In the genomic region with DNA sequence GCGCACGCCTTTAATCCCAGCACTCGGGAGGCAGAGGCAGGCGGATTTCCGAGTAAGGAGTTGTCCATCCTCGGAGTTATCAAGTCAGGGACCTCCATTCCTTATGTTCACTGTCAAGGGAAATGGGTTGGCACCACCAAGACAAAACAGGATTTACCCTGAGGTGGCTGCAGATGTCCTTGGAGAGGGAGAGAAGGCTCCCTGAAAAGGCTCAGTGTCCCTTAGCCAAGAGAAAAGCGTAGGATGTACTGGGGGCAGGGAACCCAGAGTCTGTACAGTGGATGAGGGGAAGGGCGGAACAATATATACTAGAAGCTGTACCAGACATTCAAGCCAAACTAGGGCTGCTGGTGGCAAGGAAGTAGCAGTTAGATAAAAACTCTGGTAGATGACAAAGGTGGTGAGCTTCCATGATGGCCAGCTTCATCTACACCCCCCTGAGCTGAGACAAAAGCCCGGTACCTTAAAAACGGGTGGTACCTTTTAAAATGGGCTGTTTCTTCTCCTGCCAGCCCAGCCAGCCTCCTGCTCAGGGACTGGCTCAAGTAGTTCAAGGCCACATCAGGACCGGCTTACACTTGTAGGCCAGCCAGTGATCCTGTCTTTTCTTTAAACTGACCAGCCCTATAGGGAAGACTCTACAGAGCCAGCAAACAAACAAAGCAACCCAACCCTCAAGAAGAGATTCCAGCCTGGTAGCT, we compare ENCODE assay signal across 8 mouse cellular contexts. TPM values are rescaled to one million over a fixed set of nuclear protein-coding genes. Genes with fewer than 3 reads are reported as not detected.
DNase-seq lines count a peak whose midpoint lies in the region; ATAC-seq and TF ChIP-seq lines count a peak whose summit lies in the region.

No protein-coding gene starts in this region.

- no peak for TF ChIP-seq POLR2A in kidney, adult 2 months (IDR thresholded peaks at IDR 0.05; ENCODE audit: low read depth, low read length)
- no peak for TF ChIP-seq POLR2A in cortical plate, adult 2 months (IDR thresholded peaks at IDR 0.05; ENCODE audit: extremely low read depth, insufficient read depth, low read length)

- peak overlapping the region; percentile 54; the same call in 1 of the 2 replicates for H3K4me3 ChIP-seq in kidney, adult 2 months (ENCODE audit: insufficient read depth, low read depth, low read length)
- peak overlapping the region; percentile 82; the same call in 1 of the 2 replicates for H3K4me3 ChIP-seq in cortical plate, adult 2 months (ENCODE audit: insufficient read depth, low read length)
- H3K4me3 ChIP-seq in hindbrain, embryonic 13.5 days, result peak overlapping the region; percentile 57
- H3K4me3 ChIP-seq in midbrain, embryonic 15.5 days, result peak overlapping the region; percentile 75

- H3K4me2 ChIP-seq in hindbrain, embryonic 13.5 days, result peak overlapping the region; percentile 94
- peak overlapping the region; percentile 90 for H3K4me2 ChIP-seq in midbrain, embryonic 15.5 days

- no peaks in the 10 kb centered on the region for H3K9me3 ChIP-seq in hindbrain, embryonic 13.5 days
- H3K9me3 ChIP-seq in midbrain, embryonic 15.5 days, result no peaks in the 10 kb centered on the region

- TF ChIP-seq CTCF in kidney, adult 2 months (conservative IDR thresholded peaks at IDR 0.05; ENCODE audit: insufficient read depth, insufficient read length, low read depth, low read length), result no peak
- no peak for TF ChIP-seq CTCF in cortical plate, adult 2 months (IDR thresholded peaks at IDR 0.05; ENCODE audit: extremely low read depth, insufficient read depth, low read length)

- 0 out of 2 replicates have a peak, but pooled peaks have one; percentile 1 for ATAC-seq in hindbrain, embryonic 13.5 days (ENCODE audit: low FRiP score)
- ATAC-seq in midbrain, embryonic 15.5 days (replicated peaks), result no peak

- H3K27me3 ChIP-seq in kidney, adult 2 months (replicated peaks; ENCODE audit: control insufficient read depth, insufficient read depth, low read length), result no peaks in the 10 kb centered on the region
- H3K27me3 ChIP-seq in hindbrain, embryonic 13.5 days, result 0 out of 2 replicates have a peak, but pooled peaks cover 4% of the 10 kb centered on the region
- no peaks in the 10 kb centered on the region for H3K27me3 ChIP-seq in midbrain, embryonic 15.5 days (replicated peaks)

- H3K36me3 ChIP-seq in kidney, adult 2 months (ENCODE audit: control insufficient read depth, insufficient read depth, low read length), result no peaks in the 10 kb centered on the region
- no peaks in the 10 kb centered on the region for H3K36me3 ChIP-seq in hindbrain, embryonic 13.5 days
- H3K36me3 ChIP-seq in midbrain, embryonic 15.5 days (replicated peaks), result no peaks in the 10 kb centered on the region

- H3K4me1 ChIP-seq in kidney, adult 2 months (ENCODE audit: control insufficient read depth, insufficient read depth, low read length), result peaks cover 12% of the 10 kb centered on the region; the same call in 1 of the 2 replicates
- no peaks in the 10 kb centered on the region for H3K4me1 ChIP-seq in cortical plate, adult 2 months (ENCODE audit: control insufficient read depth, insufficient read depth, low read length)
- peaks cover 18% of the 10 kb centered on the region for H3K4me1 ChIP-seq in hindbrain, embryonic 13.5 days (replicated peaks)
- H3K4me1 ChIP-seq in midbrain, embryonic 15.5 days, result peaks cover 18% of the 10 kb centered on the region

- intact Hi-C loops in left cerebral cortex, postnatal 25 days (cut with DNase I), result loop anchor here (5.0 kb wide), 1 partner anchor 72 kb away; the partner anchor contains the start of genes Cenpn and Cmc2

- peak overlapping the region; percentile 72; the same call in 1 of the 2 replicates for H3K9ac ChIP-seq in hindbrain, embryonic 13.5 days
- H3K9ac ChIP-seq in midbrain, embryonic 15.5 days, result peak overlapping the region; percentile 46; the same call in 1 of the 2 replicates

- no peak for DNase-seq in kidney, adult 2 months
- DNase-seq in kidney, adult 11 months, result no peak
- no peak for DNase-seq in spleen, postnatal 36 days (ENCODE audit: low spot score in 2 of 2)
- DNase-seq in left cerebral cortex, postnatal 25 days (ENCODE audit: low spot score in 2 of 2), result no peak
- no peak for DNase-seq in layer of hippocampus, adult 11-12 months (ENCODE audit: low spot score)

- WGBS in kidney, adult 2 months, result 65% methylated on average over 11 of the region's 11 CpGs
- 67% methylated on average over 11 of the region's 11 CpGs for WGBS in hindbrain, embryonic 13.5 days
- 62% methylated on average over 11 of the region's 11 CpGs for whole genome bisulfite sequencing in midbrain, embryonic 15.5 days

- H3K27ac ChIP-seq in kidney, adult 2 months (ENCODE audit: insufficient read depth, low read depth, low read length), result no peak overlapping the region
- no peak overlapping the region for H3K27ac ChIP-seq in cortical plate, adult 2 months (ENCODE audit: insufficient read depth, low read length)
- H3K27ac ChIP-seq in hindbrain, embryonic 13.5 days, result peak overlapping the region; percentile 58; the same call in 1 of the 2 replicates
- no peak overlapping the region for H3K27ac ChIP-seq in midbrain, embryonic 15.5 days

RNA-seq across cellular contexts. Expression of gene Gcsh, which starts 0.8 kb away (rescaled TPM):
- polyA plus RNA-seq in kidney, adult 2 months (2012; rRNA removed), result 96.5 and 113 TPM in 2 replicates
- 77.6 and 84.2 TPM in 2 replicates for polyA plus RNA-seq in cortical plate, adult 2 months (2012; rRNA removed)
- 93.0 and 95.0 TPM in 2 replicates for polyA plus RNA-seq in hindbrain, embryonic 13.5 days (2015; fragmentation: Nextera tagmentation; extraction: Ambion mirVana)
- 66.3 and 76.9 TPM in 2 replicates for polyA plus RNA-seq in midbrain, embryonic 15.5 days (2015; fragmentation: Nextera tagmentation; extraction: Ambion mirVana)
- total RNA-seq in left cerebral cortex, postnatal 25 days (2021), result 10 to 100 TPM; 35.3 to 39.1 TPM

RNA-seq across cellular contexts. Expression of gene 1700030J22Rik, which starts 15.4 kb away (rescaled TPM):
- polyA plus RNA-seq in kidney, adult 2 months (2012; rRNA removed), result 1.4 TPM in 2 replicates
- polyA plus RNA-seq in cortical plate, adult 2 months (2012; rRNA removed), result 7.2 and 7.3 TPM in 2 replicates
- polyA plus RNA-seq in hindbrain, embryonic 13.5 days (2015; fragmentation: Nextera tagmentation; extraction: Ambion mirVana), result 6.3 and 7.5 TPM in 2 replicates
- polyA plus RNA-seq in midbrain, embryonic 15.5 days (2015; fragmentation: Nextera tagmentation; extraction: Ambion mirVana), result 8.8 and 9.1 TPM in 2 replicates
- total RNA-seq in left cerebral cortex, postnatal 25 days (2021), result 10 to 100 TPM; 11.1 to 13.3 TPM

RNA-seq across cellular contexts. Expression of gene Atmin, which starts 51.0 kb away (rescaled TPM):
- polyA plus RNA-seq in kidney, adult 2 months (2012; rRNA removed), result 15.9 and 17.1 TPM in 2 replicates
- 40.2 and 40.6 TPM in 2 replicates for polyA plus RNA-seq in cortical plate, adult 2 months (2012; rRNA removed)
- polyA plus RNA-seq in hindbrain, embryonic 13.5 days (2015; fragmentation: Nextera tagmentation; extraction: Ambion mirVana), result 19.5 and 20.9 TPM in 2 replicates
- polyA plus RNA-seq in midbrain, embryonic 15.5 days (2015; fragmentation: Nextera tagmentation; extraction: Ambion mirVana), result 22.2 and 22.3 TPM in 2 replicates
- total RNA-seq in left cerebral cortex, postnatal 25 days (2021), result 10 to 100 TPM; 60.8 to 62.8 TPM
